Mouse (Mus musculus) frontal cortex, adult 2 months (tissue): ENCODE data around the gene Smc1a. TPM values are rescaled to one million over a fixed set of nuclear protein-coding genes. Genes with fewer than 3 reads are reported as not detected.

ENCODE experiments used
- polyA plus RNA-seq: library from polyadenylated mRNA; depleted of rRNA; stranded (reverse); fragments of >200 nt; gene quantifications from 2 replicates; pipeline ENCODE4 v1.2.3, GENCODE M21; 2012; rRNA removed

The Smc1a gene
- polyA plus RNA-seq, 1 experiment = 47.0 TPM

Other genes with a start within 250 kb of the Smc1a start
- 86.3 and 106 TPM in 2 replicates for gene Huwe1, start 215.6 kb upstream of the Smc1a start, polyA plus RNA-seq
- 31.5 and 36.3 TPM in 2 replicates for gene Hsd17b10, start 14.6 kb upstream of the Smc1a start, polyA plus RNA-seq
- 0.32 and 0.46 TPM in 2 replicates for gene Ribc1, start 133 bp upstream of the Smc1a start, polyA plus RNA-seq
- 54.6 and 62.1 TPM in 2 replicates for gene Iqsec2, start 127.8 kb downstream of the Smc1a start, polyA plus RNA-seq
- 25.7 and 36.9 TPM in 2 replicates for gene Kdm5c, start 216.6 kb downstream of the Smc1a start, polyA plus RNA-seq